Mouse (Mus musculus): ENCODE results near the gene Plce1.
A peak's percentile ranks its signal among the peaks of the same experiment; 100 is the strongest.

Gene Plce1

DNA sequence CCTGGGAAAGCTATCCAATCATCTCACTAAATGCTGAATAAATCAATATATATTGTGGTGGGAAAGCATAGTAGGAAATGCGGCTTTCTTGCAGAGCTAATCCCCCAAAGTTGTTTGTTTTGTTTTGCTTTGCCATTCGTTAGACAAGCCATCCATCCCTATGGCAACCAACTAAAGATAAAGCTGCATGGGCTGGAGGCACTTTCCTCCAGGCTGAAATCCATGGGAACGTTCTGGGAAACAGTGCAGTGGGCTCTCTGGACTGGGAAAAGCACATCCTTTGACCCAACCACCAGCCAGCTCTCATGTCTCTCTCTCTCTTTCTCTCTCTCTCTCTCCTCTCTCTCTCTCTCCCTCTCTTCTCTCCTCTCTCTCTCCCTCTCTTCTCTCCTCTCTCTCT, 248.4 kb downstream of the Plce1 start:
- DNase-seq (ENCODE audit: low read depth): no peak

DNA sequence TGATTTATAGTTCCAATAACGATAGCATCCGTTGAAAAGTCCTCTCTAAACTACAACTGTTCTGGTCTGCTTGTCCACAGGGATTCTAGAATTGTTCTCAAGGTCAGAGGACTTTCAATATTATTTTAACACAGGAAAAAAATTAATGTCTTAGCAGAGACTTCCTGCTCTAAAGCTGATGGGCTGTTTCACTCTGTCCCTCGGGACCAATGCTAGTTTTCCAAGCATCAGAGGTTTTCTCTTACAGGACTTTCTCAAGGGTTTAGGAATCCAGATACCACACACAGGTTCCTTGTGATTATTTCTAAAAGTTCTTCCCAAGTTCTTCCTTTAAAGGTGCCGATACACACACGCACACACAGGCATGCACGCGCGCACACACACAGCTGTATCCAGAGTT, 263.6 kb downstream of the Plce1 start:
- no peak for DNase-seq (ENCODE audit: low read depth)

DNA sequence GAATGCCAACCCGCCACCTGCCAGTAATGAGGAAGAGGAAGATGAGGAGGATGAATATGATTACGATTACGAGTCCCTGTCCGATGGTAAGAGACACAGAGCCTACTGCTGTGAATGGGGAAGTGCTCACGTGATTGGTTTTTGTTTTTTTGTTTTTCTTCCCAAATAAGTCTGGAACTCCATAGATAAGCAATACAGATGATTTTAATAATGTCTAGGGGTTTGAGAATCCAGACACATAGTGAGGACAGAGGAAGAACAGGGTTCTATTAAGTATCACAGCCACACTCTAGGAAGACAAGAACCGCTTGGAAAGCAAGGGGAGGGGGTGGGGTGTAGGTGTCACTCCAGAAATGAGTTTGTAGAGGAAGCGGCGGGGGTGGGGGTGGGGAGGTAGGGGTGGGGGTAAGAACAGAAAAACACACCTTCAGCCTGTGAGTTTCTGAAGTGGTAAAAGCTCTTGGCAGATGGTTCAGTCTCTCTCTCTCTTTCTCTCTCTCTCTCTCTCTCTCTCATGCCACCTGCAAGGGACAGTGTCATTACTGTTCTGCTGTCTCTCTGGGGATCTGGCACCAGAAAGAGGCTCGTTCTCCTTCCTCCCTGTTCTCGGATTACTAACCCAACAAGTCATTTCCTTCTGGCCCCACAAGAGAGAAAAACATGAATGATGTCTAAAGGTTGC, 265.0 kb downstream of the Plce1 start:
- no peak for DNase-seq (ENCODE audit: low read depth)

DNA sequence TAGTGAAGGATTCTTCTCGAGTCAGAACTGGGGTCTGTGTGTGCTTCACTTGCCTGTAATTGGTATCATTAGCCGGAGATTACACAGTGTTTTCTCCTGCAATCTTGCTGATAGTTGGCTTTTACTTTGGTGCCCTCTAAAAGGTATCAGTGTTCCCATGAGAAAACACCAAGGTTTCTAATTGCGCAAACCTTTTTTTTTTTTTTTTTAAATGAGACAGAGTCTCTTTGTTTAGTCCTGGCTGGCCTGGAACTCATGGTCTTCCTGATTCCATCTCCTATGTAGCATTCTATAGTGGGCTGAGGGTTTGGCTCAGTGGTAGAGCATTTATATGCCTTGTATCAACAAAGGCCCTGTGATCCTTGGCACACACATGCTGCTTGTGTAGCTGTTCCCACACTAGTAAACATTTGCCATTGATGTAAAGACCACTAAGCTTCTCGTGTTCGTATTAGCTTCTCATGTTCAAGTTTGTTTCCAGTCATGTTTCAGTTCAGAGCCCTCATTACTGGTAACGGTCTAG, 265.6 kb downstream of the Plce1 start:
- peak; percentile 6 for DNase-seq (ENCODE audit: low read depth)

DNA sequence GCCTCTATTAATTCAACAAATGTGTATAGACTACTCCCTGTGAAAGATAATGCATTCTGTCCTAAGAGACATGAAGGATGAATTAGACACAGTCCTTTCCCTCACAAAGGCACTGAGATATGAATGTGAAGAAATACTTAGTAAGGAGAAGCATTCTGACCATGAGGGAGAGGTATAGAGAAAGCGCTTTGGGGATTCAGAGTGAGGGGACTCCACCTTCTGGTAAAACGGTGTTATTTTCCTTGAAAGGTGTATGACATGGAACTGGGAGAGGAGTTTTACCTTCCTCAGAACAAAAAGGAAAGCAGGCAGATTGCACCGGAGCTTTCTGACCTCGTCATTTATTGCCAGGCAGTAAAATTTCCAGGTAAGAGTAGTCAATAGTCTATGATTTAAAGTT, 269.3 kb downstream of the Plce1 start:
- no peak for DNase-seq (ENCODE audit: low read depth)

DNA sequence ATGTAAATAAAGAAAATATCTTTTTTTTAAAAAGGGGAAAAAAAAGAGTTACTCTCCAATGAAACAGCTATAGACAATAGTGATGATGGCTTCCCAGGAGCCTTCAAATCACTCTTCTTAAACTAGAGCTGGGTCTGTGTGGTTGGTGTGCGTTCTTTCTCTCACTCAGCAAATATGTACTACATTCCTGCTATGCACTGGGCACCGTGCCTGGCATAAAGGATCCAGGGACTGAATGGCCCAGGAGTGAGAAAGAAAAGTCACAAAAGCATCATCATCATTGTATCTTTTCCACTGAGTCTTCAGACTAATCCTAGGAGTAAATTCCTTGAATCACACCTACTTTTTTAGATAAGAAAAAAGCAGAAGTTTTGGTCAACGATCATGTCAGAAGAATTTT, 276.3 kb downstream of the Plce1 start:
- no peak for DNase-seq (ENCODE audit: low read depth)

DNA sequence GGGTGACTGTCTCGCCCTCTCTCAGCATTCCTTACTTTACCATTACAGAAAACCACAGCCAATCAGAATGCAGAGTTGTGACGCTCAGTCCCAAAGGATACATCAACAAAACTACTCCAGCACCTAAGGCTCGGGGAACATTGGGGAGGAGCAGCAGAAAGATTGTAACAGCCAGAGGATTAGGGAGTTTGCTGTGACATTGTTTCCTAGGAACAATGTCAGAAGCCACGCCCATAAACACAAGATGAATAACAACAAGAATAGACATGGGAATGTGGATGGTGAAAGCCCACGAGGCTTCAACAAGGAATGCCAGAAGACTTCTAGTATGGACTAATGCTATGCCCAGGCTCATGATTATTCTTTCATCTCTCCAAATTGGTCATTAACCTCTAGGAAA, 277.1 kb downstream of the Plce1 start:
- no peak for DNase-seq (ENCODE audit: low read depth)

DNA sequence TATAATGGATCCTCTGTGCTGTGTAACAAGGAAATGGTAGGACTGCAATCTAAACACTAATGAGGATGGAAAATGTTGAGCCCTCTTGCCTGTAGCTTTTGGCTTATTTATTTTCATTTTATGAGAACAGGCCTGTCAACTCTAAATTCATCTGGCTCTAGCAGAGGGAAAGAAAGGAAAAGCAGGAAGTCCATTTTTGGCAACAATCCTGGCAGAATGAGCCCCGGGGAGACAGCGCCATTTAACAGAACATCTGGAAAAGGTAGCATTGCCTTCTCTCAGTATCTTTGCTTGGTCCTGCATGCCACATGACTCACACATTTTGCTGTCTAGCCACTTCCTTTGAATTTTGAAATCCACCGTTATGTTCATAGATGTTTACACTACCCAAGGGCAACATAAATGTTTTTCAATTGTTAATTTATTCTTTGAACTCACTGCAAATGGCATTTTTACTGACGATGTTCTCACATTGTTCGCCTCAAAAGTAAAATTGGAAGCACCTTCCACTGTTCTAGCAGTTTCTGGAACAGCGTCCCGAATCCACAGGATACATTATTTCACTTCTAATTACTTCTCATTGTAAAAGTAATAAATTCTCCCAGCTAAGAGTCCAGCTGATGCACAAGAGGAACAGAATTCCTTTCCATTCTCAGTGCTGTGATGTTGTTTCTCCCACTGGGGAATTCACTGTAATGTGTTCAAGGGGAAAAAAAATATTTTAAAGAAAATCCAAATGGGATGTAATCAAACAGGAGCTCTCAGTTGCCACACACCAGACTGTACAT, 278.0 kb downstream of the Plce1 start:
- DNase-seq (ENCODE audit: low read depth): no peak

DNA sequence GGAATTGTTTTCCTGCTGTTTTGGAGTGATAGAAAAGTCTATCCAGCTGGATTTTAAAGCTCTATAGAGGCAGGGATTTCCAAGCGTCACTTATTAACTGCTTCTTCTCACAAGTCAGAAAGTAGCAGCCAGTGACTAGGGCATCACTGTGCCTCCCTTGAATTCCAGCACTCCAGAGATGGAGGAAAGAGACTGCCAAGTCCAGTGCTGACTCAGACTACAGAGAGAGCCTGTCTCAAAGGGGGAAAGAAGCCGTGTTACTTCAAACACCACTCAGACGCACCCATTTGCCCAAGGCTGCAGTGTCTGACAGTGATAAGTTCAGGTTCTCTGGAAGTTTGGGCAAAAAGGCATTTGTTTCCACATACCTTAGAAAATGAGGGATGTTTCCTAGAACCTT, 279.5 kb downstream of the Plce1 start:
- no peak for DNase-seq (ENCODE audit: low read depth)

DNA sequence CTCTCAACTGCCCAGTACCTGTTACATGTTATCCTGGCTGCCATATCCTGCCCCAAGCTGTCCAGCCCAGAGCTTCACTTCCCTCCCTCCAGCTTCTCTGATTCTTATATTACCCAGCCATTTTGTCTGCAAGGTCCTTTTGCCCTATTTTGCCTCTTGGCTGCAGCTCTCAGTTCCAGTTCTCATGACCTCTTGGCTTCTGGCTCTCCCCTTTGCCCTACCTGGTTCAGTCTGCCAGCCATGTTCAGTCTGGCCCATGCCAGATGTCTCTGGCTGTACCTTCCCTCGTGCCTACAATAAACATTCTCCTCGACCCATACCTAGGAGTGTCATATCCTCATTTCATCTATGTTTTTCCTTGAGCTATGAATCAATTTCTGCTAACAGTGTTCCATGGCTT, 285.4 kb downstream of the Plce1 start:
- DNase-seq (ENCODE audit: low read depth): no peak

DNA sequence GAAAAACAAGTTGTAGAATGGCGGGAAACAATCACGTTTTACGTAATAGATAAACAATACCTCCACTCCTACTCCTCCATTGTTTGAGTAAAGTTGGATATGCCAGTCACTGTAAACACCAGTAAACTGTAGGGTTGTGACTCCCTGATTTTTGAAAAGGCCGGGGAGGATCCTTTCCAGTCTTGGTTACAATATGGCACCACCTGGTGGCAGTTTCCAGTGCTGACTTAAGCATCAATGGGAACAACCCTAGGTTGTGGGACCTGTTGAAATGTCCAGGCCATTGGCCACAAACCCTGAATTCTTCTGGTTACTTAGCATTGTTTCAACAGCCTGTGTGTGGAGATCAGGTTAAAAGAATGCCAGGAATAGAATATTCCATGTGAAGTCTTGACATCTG, 294.6 kb downstream of the Plce1 start:
- no peak for DNase-seq (ENCODE audit: low read depth)

DNA sequence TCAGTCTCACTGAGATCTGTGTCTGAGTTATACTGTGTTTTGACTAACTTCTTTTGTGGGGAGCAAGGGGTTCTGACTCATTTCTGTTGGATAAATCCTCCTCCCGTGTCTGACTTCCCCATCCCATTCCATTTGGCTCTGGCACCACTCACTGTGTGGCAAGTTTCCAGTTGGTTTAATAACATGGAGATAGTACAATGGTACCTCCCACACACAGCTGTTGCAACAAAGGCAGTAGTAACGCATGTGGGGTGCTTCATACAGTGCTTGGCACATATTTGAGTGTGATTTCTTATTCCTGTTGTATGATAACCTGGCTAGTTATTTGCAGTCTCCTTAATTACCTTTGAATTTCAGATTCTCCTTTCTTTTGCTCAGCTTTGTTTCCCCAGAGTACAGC, 297.9 kb downstream of the Plce1 start:
- DNase-seq (ENCODE audit: low read depth): no peak

DNA sequence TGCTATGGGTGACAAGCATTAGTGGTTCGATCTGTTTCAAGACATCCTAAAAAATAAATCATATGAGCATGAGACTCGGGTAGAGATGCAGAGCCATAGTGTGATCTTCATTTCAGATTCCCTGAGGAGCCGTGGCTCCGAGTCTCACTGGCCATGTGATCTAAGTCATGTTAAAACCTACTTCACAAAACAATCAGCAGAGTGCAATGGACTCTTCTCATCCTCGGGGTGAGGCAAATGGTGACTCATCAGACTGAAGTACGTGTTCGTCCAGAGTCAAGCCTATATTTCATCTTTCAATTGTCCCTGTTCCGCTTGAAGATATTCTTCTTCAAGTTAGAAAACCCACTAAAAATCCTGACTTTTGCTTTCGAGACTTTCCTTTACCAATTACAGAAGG, 302.6 kb downstream of the Plce1 start:
- DNase-seq (ENCODE audit: low read depth): no peak

DNA sequence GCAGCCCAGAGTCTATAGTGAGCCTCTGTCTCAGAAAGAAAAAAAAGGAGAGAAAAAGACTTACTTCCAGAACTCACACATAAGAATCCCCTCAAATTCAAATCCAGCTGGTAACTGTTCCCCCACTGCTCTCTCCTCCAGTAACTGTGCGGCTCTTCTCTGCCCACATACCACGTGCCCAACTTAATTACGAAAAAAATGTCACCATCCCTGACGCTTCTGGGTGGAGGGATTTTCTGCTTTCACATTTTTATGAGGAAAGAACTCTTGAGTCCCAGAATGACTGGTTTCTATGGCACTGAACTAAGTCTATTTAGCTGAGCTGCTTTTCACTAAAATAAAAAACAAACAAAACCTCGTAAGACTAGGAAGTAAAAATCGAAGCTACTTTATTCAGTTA, 306.8 kb downstream of the Plce1 start:
- DNase-seq (ENCODE audit: low read depth): no peak

DNA sequence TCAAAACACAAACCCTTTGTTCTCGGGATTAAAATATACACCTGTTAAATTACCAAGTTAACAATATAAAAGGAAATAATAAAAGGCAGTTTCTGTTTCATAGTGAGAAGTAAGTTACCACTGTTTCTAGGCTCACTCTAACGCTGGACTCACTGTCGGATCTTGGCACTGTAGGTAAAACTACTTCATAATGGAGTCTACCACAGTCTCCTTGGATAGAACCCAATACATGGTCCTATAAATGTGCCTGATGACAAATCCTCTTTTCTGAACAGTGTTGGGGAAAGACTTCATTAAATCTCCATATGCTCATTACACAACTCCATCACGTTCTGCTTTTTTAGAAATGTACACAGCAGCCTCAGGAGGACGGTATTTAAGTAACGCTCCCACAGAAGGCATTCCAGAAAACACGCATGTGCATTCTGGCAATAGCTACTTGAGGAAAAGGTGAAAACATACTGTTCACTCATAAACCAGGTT, 312.7 kb downstream of the Plce1 start:
- DNase-seq (ENCODE audit: low read depth): no peak

DNA sequence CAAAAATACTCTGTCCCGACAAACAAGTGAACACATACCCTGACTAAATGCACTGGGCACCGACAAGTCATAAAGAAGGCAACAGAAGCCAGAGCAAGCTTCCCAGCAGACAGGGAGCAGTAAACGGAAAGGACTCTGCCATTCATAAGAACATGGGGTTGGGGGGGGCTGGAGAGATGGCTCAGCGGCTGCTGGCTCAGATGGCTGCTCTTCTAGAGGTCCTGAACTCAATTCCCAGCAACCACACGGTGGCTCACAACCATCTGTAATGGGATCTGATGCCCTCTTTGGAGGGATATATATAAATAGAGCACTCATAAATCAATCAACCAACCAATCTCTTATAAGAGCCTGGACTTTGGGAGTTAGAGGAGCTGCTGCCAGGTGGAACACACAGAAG, 315.6 kb downstream of the Plce1 start:
- no peak for DNase-seq (ENCODE audit: low read depth)

DNA sequence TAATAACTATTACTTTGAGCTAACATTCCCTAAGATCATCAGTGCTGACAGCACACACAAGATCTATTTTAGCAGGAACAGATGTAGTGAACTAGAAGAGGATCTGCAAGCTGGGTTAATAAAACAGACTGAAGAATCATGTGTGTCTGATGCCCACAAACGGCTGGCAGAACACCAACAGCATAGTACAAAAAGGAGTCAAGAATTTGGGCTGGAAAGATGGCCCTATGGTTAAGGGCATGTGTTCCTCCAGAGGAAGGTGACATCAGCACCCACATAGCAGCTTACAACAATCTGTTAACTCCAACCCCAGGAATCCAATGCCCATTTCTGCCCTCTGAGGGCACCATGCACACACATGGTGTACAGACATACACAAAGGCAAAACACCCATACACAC, 317.4 kb downstream of the Plce1 start:
- no peak for DNase-seq (ENCODE audit: low read depth)

DNA sequence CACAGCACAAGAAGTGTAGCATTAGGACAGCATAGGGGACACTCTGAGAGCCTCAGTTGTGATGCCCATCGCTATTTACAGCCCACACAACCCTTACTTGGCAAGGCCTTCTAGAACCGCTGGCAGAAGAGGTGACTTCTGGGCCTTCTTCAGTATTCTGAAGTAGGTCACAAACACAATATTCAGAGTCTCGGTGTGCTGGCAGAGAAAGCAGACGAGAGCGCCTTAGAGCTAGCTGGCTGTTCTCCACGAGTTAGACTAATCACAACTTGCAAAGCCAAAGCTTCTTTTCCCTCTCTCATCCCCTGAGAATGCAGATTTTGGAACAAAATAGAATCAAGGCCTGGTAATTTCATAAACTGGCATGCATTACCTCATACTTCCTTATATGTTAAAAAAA, 317.9 kb downstream of the Plce1 start:
- DNase-seq (ENCODE audit: low read depth): no peak

DNA sequence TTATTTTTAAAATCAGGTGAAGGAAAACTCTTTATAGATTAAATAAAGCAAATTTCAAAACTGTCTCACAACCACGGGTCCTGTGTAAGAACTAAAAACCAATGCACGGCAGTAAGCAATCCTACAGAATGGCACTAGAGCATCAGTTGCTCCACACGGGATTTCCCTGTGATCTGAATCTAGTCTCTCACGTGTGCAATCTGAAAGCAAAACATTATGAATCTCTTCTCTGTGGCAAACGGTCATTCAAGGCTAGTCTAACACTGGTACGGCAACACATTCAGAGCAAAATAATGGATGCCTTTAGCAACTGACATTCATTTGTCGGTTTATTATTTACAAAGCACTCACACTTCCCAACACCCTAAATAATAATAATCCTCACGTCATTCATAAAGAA, 337.3 kb downstream of the Plce1 start:
- DNase-seq (ENCODE audit: low read depth): peak; percentile 9

DNA sequence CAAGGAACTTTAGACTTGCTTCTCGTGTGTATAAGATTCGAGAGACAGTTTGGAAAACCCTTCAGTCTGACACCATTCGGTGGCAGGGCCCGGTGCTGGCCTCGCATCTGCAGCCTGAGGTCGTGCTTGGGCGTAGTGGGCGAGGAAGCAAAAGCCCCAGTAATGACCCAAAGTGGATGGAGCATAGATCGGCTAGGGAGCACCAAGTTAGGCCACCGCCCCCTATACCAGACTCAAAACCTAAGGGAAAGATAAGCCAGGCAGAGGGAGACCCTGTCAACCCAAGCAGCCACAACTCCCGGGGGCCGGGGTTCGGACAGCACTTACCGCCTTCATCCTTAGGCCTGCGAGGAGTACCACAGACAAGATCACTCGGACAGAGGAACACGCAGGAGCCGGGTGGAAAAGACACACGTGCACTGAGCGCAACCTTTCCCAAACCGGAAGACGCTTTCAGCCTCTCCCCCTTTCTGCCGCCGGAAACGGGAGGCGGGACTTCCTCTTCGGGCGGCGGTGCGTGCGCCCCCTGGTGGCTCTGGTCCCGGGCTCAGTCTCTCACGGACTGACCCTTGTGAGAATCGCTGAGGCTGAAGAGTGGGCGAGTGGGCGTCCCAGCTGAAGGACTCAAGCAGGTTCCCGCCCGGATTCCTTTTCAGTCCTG, 338.0 kb downstream of the Plce1 start, which contains the start of gene Noc3l:
Noc3l (minus strand) TSS at position 472 of the 661 bp plus-strand sequence.
- DNase-seq (ENCODE audit: low read depth): peak; percentile 93

DNA sequence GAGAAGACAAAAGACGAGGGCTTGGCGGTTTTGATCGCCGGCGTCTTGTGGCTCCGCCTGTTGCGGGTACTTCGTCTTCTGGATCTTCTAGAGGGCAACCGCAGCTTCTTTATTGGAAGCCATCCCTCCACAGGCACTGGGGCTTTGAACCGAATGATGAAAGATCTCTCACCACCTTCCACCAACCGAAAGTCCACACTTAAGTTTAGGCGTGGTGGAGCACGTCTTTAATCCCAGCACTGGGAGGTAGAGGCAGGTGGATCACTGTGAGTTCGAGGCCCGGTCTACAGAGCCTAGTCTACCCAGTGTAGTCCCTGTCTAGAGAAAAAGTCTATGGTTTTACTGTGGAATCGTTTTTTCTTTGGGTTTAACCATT, 338.5 kb downstream of the Plce1 start:
- no peak for DNase-seq (ENCODE audit: low read depth)

DNA sequence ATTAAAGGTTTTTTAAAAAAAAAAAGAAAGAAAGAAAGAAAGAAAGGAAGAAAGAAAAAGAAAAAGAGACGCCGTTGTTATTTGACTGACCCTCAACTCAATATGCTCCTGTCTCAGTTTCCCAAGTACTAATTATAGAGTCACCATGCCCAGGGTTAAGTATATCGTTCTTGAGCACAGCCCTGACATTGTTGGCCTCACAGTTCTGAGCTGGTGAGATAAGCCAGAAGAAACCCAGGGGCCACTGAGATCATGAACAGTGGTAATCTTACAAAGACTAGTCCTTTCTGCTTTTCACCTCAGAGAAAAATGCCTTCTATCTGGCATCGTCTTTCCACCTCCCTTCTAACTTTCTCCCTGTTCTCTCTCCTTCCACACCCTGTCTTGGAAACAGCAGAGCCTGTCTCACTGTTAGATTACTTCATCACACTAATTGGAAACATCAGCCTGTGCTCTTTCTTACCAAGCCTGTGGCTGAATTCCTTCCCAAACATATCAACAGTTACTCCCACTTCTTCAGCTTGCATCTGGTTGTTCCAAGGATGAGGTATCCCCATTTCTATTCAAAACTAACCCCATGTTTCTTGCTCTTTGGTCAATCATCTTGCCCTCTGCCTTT, 339.4 kb downstream of the Plce1 start:
- no peak for DNase-seq (ENCODE audit: low read depth)
